Comparison of ENCODE assay signal across 31 mouse cellular contexts in genomic region chr5:148944024-148944423, GRCm38 (mm10). TPM values are rescaled to one million over a fixed set of nuclear protein-coding genes. Genes with fewer than 3 reads are reported as not detected.
DNase-seq lines count a peak whose midpoint lies in the region; ATAC-seq and TF ChIP-seq lines count a peak whose summit lies in the region.
"Had no signal": no experiment of that assay in that cellular context is flagged by ENCODE, and none has a peak within 500 bp of the region (broad histone marks: within the 10 kb centered on the region; RNA-seq: fewer than 3 reads in every experiment).

No protein-coding gene starts in this region.

- no peaks in the 10 kb centered on the region for H3K27me3 ChIP-seq in hindbrain, embryonic 10.5 days (ENCODE audit: insufficient read depth, poor library complexity, severe bottlenecking)
- H3K27me3 ChIP-seq in hindbrain, embryonic 11.5 days (ENCODE audit: control insufficient read depth, insufficient read depth, low read length), result no peaks in the 10 kb centered on the region
- H3K27me3 ChIP-seq in stomach, embryonic 15.5 days (replicated peaks), result no peaks in the 10 kb centered on the region
- no peaks in the 10 kb centered on the region for H3K27me3 ChIP-seq in stomach, postnatal 0 days (ENCODE audit: control insufficient read depth, insufficient read depth, low read length)
- no peaks in the 10 kb centered on the region for H3K27me3 ChIP-seq in limb, embryonic 11.5 days (ENCODE audit: control insufficient read depth, insufficient read depth, low read length)
- no peaks in the 10 kb centered on the region for H3K27me3 ChIP-seq in stomach, embryonic 16.5 days (ENCODE audit: control insufficient read depth, insufficient read depth, low read length)
- H3K27me3 ChIP-seq: embryonic facial prominence, embryonic 12.5 days; forebrain, embryonic 13.5 days; midbrain, embryonic 13.5 days had no signal

- H3K4me1 ChIP-seq in hindbrain, embryonic 10.5 days (replicated peaks), result peaks cover 22% of the 10 kb centered on the region
- no peaks in the 10 kb centered on the region for H3K4me1 ChIP-seq in hindbrain, embryonic 11.5 days (replicated peaks; ENCODE audit: control insufficient read depth, insufficient read depth, low read length)
- H3K4me1 ChIP-seq in stomach, embryonic 15.5 days, result peaks cover 6% of the 10 kb centered on the region; the same call in 1 of the 2 replicates
- H3K4me1 ChIP-seq in stomach, postnatal 0 days (replicated peaks; ENCODE audit: control insufficient read depth, insufficient read depth), result no peaks in the 10 kb centered on the region
- peaks cover 10% of the 10 kb centered on the region; the same call in 1 of the 2 replicates for H3K4me1 ChIP-seq in limb, embryonic 11.5 days (ENCODE audit: control insufficient read depth, insufficient read depth, low read length)
- H3K4me1 ChIP-seq in stomach, embryonic 16.5 days (ENCODE audit: control insufficient read depth, insufficient read depth, low read length), result peaks cover 3% of the 10 kb centered on the region; the same call in 1 of the 2 replicates
- H3K4me1 ChIP-seq: embryonic facial prominence, embryonic 12.5 days; forebrain, embryonic 13.5 days had no signal

- H3K27ac ChIP-seq in hindbrain, embryonic 10.5 days, result peak overlapping the region; percentile 62
- H3K27ac ChIP-seq in hindbrain, embryonic 11.5 days (ENCODE audit: low read depth, low read length), result no peak overlapping the region
- H3K27ac ChIP-seq in stomach, embryonic 15.5 days, result no peak overlapping the region
- H3K27ac ChIP-seq in stomach, postnatal 0 days (replicated peaks), result no peak overlapping the region
- no peak overlapping the region; the same call in 1 of the 2 replicates for H3K27ac ChIP-seq in limb, embryonic 11.5 days (replicated peaks; ENCODE audit: low read depth, low read length)
- no peak overlapping the region for H3K27ac ChIP-seq in stomach, embryonic 16.5 days (ENCODE audit: low read length)
- H3K27ac ChIP-seq: embryonic facial prominence, embryonic 12.5 days; forebrain, embryonic 13.5 days; gastrocnemius, adult 2 months; heart, embryonic 10.5 days; midbrain, embryonic 13.5 days had no signal

- H3K4me2 ChIP-seq in hindbrain, embryonic 11.5 days (replicated peaks; ENCODE audit: low read depth, low read length), result no peak overlapping the region
- 0 out of 2 replicates have a peak overlapping the region, but pooled peaks have one; percentile 5 for H3K4me2 ChIP-seq in stomach, embryonic 15.5 days
- no peak overlapping the region; the same call in 1 of the 2 replicates for H3K4me2 ChIP-seq in stomach, postnatal 0 days (replicated peaks; ENCODE audit: low read depth)
- no peak overlapping the region for H3K4me2 ChIP-seq in limb, embryonic 11.5 days (ENCODE audit: low read depth, severe bottlenecking)
- 0 out of 2 replicates have a peak overlapping the region, but pooled peaks have one; percentile 24 for H3K4me2 ChIP-seq in stomach, embryonic 16.5 days (ENCODE audit: low read depth, low read length)
- H3K4me2 ChIP-seq: embryonic facial prominence, embryonic 12.5 days; forebrain, embryonic 13.5 days; lung, embryonic 14.5 days; midbrain, embryonic 13.5 days had no signal

- TF ChIP-seq EP300 in stomach, postnatal 0 days (optimal IDR thresholded peaks at IDR 0.05), result no peak

- no peaks in the 10 kb centered on the region for H3K36me3 ChIP-seq in hindbrain, embryonic 10.5 days
- H3K36me3 ChIP-seq in hindbrain, embryonic 11.5 days (ENCODE audit: control insufficient read depth, insufficient read depth, low read length), result no peaks in the 10 kb centered on the region
- no peaks in the 10 kb centered on the region for H3K36me3 ChIP-seq in stomach, embryonic 15.5 days
- H3K36me3 ChIP-seq in stomach, postnatal 0 days (ENCODE audit: control insufficient read depth, insufficient read depth, low read length), result no peaks in the 10 kb centered on the region
- no peaks in the 10 kb centered on the region for H3K36me3 ChIP-seq in limb, embryonic 11.5 days (ENCODE audit: control insufficient read depth, insufficient read depth, low read length)
- no peaks in the 10 kb centered on the region for H3K36me3 ChIP-seq in stomach, embryonic 16.5 days (ENCODE audit: control insufficient read depth, insufficient read depth, low read length)
- H3K36me3 ChIP-seq: embryonic facial prominence, embryonic 12.5 days; heart, embryonic 10.5 days; midbrain, embryonic 13.5 days had no signal

- no peak for ATAC-seq in hindbrain, embryonic 11.5 days (ENCODE audit: low FRiP score)
- no peak for ATAC-seq in stomach, embryonic 15.5 days (ENCODE audit: insufficient read depth, low FRiP score, low read depth)
- ATAC-seq in stomach, postnatal 0 days (ENCODE audit: low FRiP score, low TSS enrichment), result no peak
- no peak for ATAC-seq in limb, embryonic 11.5 days (ENCODE audit: insufficient number of reproducible peaks, low FRiP score, low TSS enrichment, low read depth)
- no peak for ATAC-seq in stomach, embryonic 16.5 days (ENCODE audit: insufficient read depth, low FRiP score)
- ATAC-seq: CD4-positive, CD25-positive, alpha-beta regulatory T cell, adult 4 months; forebrain, embryonic 13.5 days; hindbrain, embryonic 16.5 days; midbrain, embryonic 13.5 days had no signal

- peaks cover 9% of the 10 kb centered on the region for H3K9me3 ChIP-seq in hindbrain, embryonic 10.5 days
- H3K9me3 ChIP-seq in hindbrain, embryonic 11.5 days (ENCODE audit: control insufficient read depth, low read length), result no peaks in the 10 kb centered on the region
- no peaks in the 10 kb centered on the region for H3K9me3 ChIP-seq in stomach, embryonic 15.5 days
- no peaks in the 10 kb centered on the region for H3K9me3 ChIP-seq in stomach, postnatal 0 days (ENCODE audit: control insufficient read depth, low read length)
- H3K9me3 ChIP-seq in limb, embryonic 11.5 days (ENCODE audit: control insufficient read depth, low read length), result no peaks in the 10 kb centered on the region
- H3K9me3 ChIP-seq in stomach, embryonic 16.5 days (replicated peaks; ENCODE audit: control insufficient read depth, low read length), result 0 out of 2 replicates have a peak, but pooled peaks cover 2% of the 10 kb centered on the region
- H3K9me3 ChIP-seq: embryonic facial prominence, embryonic 12.5 days; heart, embryonic 10.5 days had no signal

- no peak overlapping the region for H3K4me3 ChIP-seq in hindbrain, embryonic 10.5 days
- H3K4me3 ChIP-seq in hindbrain, embryonic 11.5 days (ENCODE audit: low read depth, low read length), result no peak overlapping the region
- H3K4me3 ChIP-seq in stomach, embryonic 15.5 days (replicated peaks), result no peak overlapping the region
- no peak overlapping the region for H3K4me3 ChIP-seq in stomach, postnatal 0 days (ENCODE audit: low read depth, low read length)
- no peak overlapping the region for H3K4me3 ChIP-seq in limb, embryonic 11.5 days (ENCODE audit: low read depth, low read length)
- H3K4me3 ChIP-seq in stomach, embryonic 16.5 days (replicated peaks; ENCODE audit: low read length), result no peak overlapping the region
- H3K4me3 ChIP-seq: embryonic facial prominence, embryonic 12.5 days; forebrain, embryonic 13.5 days; gastrocnemius, adult 2 months; heart, embryonic 10.5 days; midbrain, embryonic 13.5 days had no signal

- H3K9ac ChIP-seq in hindbrain, embryonic 11.5 days (ENCODE audit: low read depth, low read length), result no peak overlapping the region
- H3K9ac ChIP-seq in stomach, embryonic 15.5 days, result no peak overlapping the region
- H3K9ac ChIP-seq in stomach, postnatal 0 days (ENCODE audit: low read length), result no peak overlapping the region
- peak overlapping the region; percentile 44; the same call in 1 of the 2 replicates for H3K9ac ChIP-seq in limb, embryonic 11.5 days (ENCODE audit: low read length)
- no peak overlapping the region for H3K9ac ChIP-seq in stomach, embryonic 16.5 days (ENCODE audit: low read length)
- H3K9ac ChIP-seq: embryonic facial prominence, embryonic 12.5 days; forebrain, embryonic 13.5 days; lung, embryonic 14.5 days; midbrain, embryonic 13.5 days had no signal

- no peak for TF ChIP-seq CTCF in stomach, postnatal 0 days (IDR thresholded peaks at IDR 0.05; ENCODE audit: low read depth)

- no peak for DNase-seq in hindbrain, embryonic 10.5 days (ENCODE audit: low spot score)
- no peak for DNase-seq in hindbrain, embryonic 11.5 days (ENCODE audit: low spot score)
- DNase-seq in stomach, postnatal 0 days (ENCODE audit: low spot score), result no peak
- DNase-seq in limb, embryonic 11.5 days (ENCODE audit: low spot score), result no peak
- no peak for DNase-seq in heart, adult 8-10 months (ENCODE audit: low spot score)
- DNase-seq in layer of hippocampus, adult 9-11 months, result no peak
- DNase-seq: adrenal gland, postnatal 36 days; cerebellum, adult 9-10 months; gastrocnemius, adult 2 months; heart, postnatal 4 days; kidney, adult 18-20 months; kidney, postnatal 10 days; lung, embryonic 14.5 days; right cerebral cortex, postnatal 25 days; spleen, adult 18-20 months; thymus, adult 2 months; thymus, postnatal 4 days had no signal

- 75% methylated on average over 8 of the region's 8 CpGs for WGBS in hindbrain, embryonic 10.5 days
- 60% methylated on average over 8 of the region's 8 CpGs for WGBS in hindbrain, embryonic 11.5 days
- WGBS in stomach, embryonic 15.5 days, result 42% methylated on average over 8 of the region's 8 CpGs
- WGBS in stomach, postnatal 0 days, result 35% methylated on average over 8 of the region's 8 CpGs
- WGBS in limb, embryonic 11.5 days, result 23% methylated on average over 8 of the region's 8 CpGs
- 35% methylated on average over 8 of the region's 8 CpGs for WGBS in stomach, embryonic 16.5 days

RNA-seq across cellular contexts. Expression of gene Katnal1, which starts 14.9 kb away (rescaled TPM):
- 22.4 and 23.6 TPM in 2 replicates for polyA plus RNA-seq in hindbrain, embryonic 10.5 days (2016; fragmentation: Nextera tagmentation; extraction: Ambion mirVana)
- polyA plus RNA-seq in hindbrain, embryonic 11.5 days (2014; fragmentation: Nextera tagmentation; extraction: Ambion mirVana), result 32.1 and 37.0 TPM in 2 replicates
- 12.0 and 12.2 TPM in 2 replicates for polyA plus RNA-seq in stomach, embryonic 15.5 days (2015; fragmentation: Nextera tagmentation; extraction: Ambion mirVana)
- polyA plus RNA-seq in stomach, postnatal 0 days (2015; fragmentation: Nextera tagmentation; extraction: Ambion mirVana), result 3.4 and 4.1 TPM in 2 replicates
- polyA plus RNA-seq in limb, embryonic 11.5 days (2014; fragmentation: Nextera tagmentation; extraction: Ambion mirVana), result 23.1 and 24.2 TPM in 2 replicates
- 10.5 and 11.0 TPM in 2 replicates for polyA plus RNA-seq in stomach, embryonic 16.5 days (2015; fragmentation: Nextera tagmentation; extraction: Ambion mirVana)
- 10 to 100 TPM in 3 of 4 experiments, 1 to 10 TPM in 1; 8.8 to 12.8 (median 11.6) TPM for total RNA-seq in heart, adult 8-10 months (2022)

RNA-seq across cellular contexts. Expression of gene Gm42791, which starts 50.9 kb away (rescaled TPM):
- 1.6 and 3.8 TPM in 2 replicates for polyA plus RNA-seq in hindbrain, embryonic 10.5 days (2016; fragmentation: Nextera tagmentation; extraction: Ambion mirVana)
- polyA plus RNA-seq in hindbrain, embryonic 11.5 days (2014; fragmentation: Nextera tagmentation; extraction: Ambion mirVana), result not detected in 2 replicates
- 0.67 and 0.80 TPM in 2 replicates for polyA plus RNA-seq in stomach, embryonic 15.5 days (2015; fragmentation: Nextera tagmentation; extraction: Ambion mirVana)
- 0.99 TPM in 1 of 2 replicates, not detected in the other for polyA plus RNA-seq in stomach, postnatal 0 days (2015; fragmentation: Nextera tagmentation; extraction: Ambion mirVana)
- polyA plus RNA-seq in limb, embryonic 11.5 days (2014; fragmentation: Nextera tagmentation; extraction: Ambion mirVana), result 1.9 TPM in 1 of 2 replicates, not detected in the other
- 1.6 and 2.2 TPM in 2 replicates for polyA plus RNA-seq in stomach, embryonic 16.5 days (2015; fragmentation: Nextera tagmentation; extraction: Ambion mirVana)
- 1 to 10 TPM; 3.2 to 7.7 (median 7.3) TPM for total RNA-seq in heart, adult 8-10 months (2022)
- total RNA-seq: ES-E14; liver, adult 2 months; megakaryocyte, adult 5-6 weeks had no signal
- polyA plus RNA-seq: frontal cortex, adult 2 months; gonadal fat pad, adult 2 months; heart, embryonic 16.5 days; liver, adult 2 months; thymus, adult 2 months had no signal

Comparison
In these comparisons a context has a peak if more than half of its experiments do, and no peak if none do; other contexts are left out.
1. H3K4me2 ChIP-seq: peak in stomach, embryonic 15.5 days (single experiment) and stomach, embryonic 16.5 days (single experiment); none in hindbrain, embryonic 11.5 days (single experiment), stomach, postnatal 0 days (single experiment) and limb, embryonic 11.5 days (single experiment).